Mouse (Mus musculus): Measurements from ENCODE around the gene Gm37240. TPM values are rescaled to one million over a fixed set of nuclear protein-coding genes. Genes with fewer than 3 reads are reported as not detected.

The Gm37240 gene
- total RNA-seq, 1 experiment: 1.2 TPM

DNA sequence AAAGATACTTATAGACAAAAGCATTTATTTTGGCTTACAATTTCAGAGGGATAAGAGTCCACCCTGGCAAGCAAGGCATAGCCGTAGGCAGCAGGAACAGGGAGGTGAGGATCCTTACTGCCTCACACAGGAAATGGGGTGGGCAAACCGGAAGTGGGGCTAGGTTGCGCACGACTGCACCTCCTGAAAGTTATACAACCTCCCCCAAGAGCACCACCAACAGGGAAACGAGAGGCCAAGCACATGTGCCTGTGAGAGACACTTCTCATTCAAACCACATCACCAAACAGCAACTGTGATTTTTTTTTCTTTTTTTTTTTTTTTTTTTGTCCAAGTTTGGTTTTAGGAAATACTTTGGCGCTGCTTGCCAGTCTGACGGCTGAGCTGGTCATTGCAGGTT, 19.8 kb upstream of the Gm37240 start:
- Histone ChIP-seq H3K4me1 (ENCODE audit: control insufficient read depth in 2 of 2, insufficient read depth in 2 of 2, low read length in 2 of 2, poor library complexity in 1 of 2) (no peaks in the 10 kb centered on the region), H3K9ac (ENCODE audit: insufficient read depth, low read depth, low read length, poor library complexity, severe bottlenecking) (no peak overlapping the region), H3K4me3 (ENCODE audit: insufficient read depth in 1 of 2, low read depth in 1 of 2, low read length in 2 of 2, poor library complexity in 1 of 2, severe bottlenecking in 1 of 2) (no peak overlapping the region), H3K9me3 (ENCODE audit: control insufficient read depth, insufficient read depth, low read depth, low read length) (no peaks in the 10 kb centered on the region), H3K36me3 (ENCODE audit: control insufficient read depth, insufficient read depth, low read length, poor library complexity, severe bottlenecking) (no peaks in the 10 kb centered on the region), H3K27ac (ENCODE audit: insufficient read depth, low read depth, low read length, poor library complexity, severe bottlenecking) (no peak overlapping the region)
- DNase-seq (ENCODE audit: low read depth, low spot score): no peak
- TF ChIP-seq MAFK (IDR thresholded peaks at IDR 0.05; ENCODE audit: insufficient read depth, low read depth, low read length) (no peak), ZC3H11A (IDR thresholded peaks at IDR 0.05; ENCODE audit: borderline replicate concordance, low read depth, low read length) (no peak), ZNF384 (IDR thresholded peaks at IDR 0.05; ENCODE audit: low read depth, low read length) (peak; percentile 37; the same call in 1 of the 2 replicates), HCFC1 (IDR thresholded peaks at IDR 0.05; ENCODE audit: borderline replicate concordance, insufficient read depth, low read length) (no peak), CHD2 (IDR thresholded peaks at IDR 0.05; ENCODE audit: low read depth, low read length) (no peak)
- in situ Hi-C loops (cut with MboI; ENCODE audit: low sequenced_read_pairs in 2 of 2, unreplicated experiment in 2 of 2): no loop called here

DNA sequence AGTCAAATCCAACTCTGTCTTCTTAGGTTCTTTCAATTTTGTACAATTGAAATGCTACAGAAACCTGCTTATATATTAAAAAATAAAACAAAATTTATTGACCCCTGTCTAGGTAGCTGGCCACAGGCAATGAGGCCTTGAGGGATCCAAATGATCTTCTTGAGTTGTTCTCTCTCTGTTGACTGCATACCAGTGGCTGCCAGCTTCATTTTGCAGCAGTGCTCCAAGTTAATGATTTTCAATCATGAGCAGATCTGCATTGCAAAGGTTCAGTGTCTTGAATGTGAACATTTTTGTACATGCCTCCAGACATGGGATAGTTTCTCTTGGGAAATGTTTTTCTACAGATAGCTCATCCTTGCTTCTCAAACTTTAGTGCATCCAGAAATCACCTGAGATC, 17.1 kb upstream of the Gm37240 start:
- H3K27ac ChIP-seq (ENCODE audit: insufficient read depth, low read depth, low read length, poor library complexity, severe bottlenecking): no peak overlapping the region
- H3K9ac ChIP-seq (ENCODE audit: insufficient read depth, low read depth, low read length, poor library complexity, severe bottlenecking): no peak overlapping the region
- no peaks in the 10 kb centered on the region for H3K36me3 ChIP-seq (ENCODE audit: control insufficient read depth, insufficient read depth, low read length, poor library complexity, severe bottlenecking)
- no peak overlapping the region for H3K4me3 ChIP-seq (ENCODE audit: insufficient read depth in 1 of 2, low read depth in 1 of 2, low read length in 2 of 2, poor library complexity in 1 of 2, severe bottlenecking in 1 of 2)
- no peaks in the 10 kb centered on the region for H3K9me3 ChIP-seq (ENCODE audit: control insufficient read depth, insufficient read depth, low read depth, low read length)
- H3K4me1 ChIP-seq (ENCODE audit: control insufficient read depth in 2 of 2, insufficient read depth in 2 of 2, low read length in 2 of 2, poor library complexity in 1 of 2): no peaks in the 10 kb centered on the region
- in situ Hi-C loops (cut with MboI; ENCODE audit: low sequenced_read_pairs in 2 of 2, unreplicated experiment in 2 of 2): no loop called here
- TF ChIP-seq CHD2 (IDR thresholded peaks at IDR 0.05; ENCODE audit: low read depth, low read length): no peak
- no peak for TF ChIP-seq ZNF384 (IDR thresholded peaks at IDR 0.05; ENCODE audit: low read depth, low read length)
- TF ChIP-seq MAFK (IDR thresholded peaks at IDR 0.05; ENCODE audit: insufficient read depth, low read depth, low read length): no peak
- TF ChIP-seq HCFC1 (IDR thresholded peaks at IDR 0.05; ENCODE audit: borderline replicate concordance, insufficient read depth, low read length): no peak
- TF ChIP-seq ZC3H11A (IDR thresholded peaks at IDR 0.05; ENCODE audit: borderline replicate concordance, low read depth, low read length): no peak
- no peak for DNase-seq (ENCODE audit: low read depth, low spot score)

DNA sequence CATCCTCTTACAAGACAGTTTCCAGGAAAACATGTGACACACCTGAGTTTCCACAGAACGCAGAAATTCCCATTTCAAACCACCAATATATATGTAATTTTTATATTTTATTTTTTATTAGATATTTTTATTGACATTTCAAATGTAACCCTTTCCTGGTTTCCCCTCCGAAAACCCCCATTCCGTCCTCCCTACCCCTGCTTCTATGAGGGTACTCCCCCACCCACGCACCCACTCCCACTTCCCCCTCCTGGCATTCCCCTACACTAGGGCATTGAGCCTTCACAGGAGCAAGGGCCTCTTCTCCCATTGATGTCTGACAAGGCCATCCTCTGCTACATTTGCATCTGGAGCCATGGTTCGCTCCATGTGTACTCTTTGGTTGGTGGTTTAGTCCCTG, 7.7 kb upstream of the Gm37240 start:
- H3K27ac ChIP-seq (ENCODE audit: insufficient read depth, low read depth, low read length, poor library complexity, severe bottlenecking): no peak overlapping the region
- DNase-seq (ENCODE audit: low read depth, low spot score): no peak
- in situ Hi-C loops (cut with MboI; ENCODE audit: low sequenced_read_pairs in 2 of 2, unreplicated experiment in 2 of 2): no loop called here
- no peaks in the 10 kb centered on the region for H3K36me3 ChIP-seq (ENCODE audit: control insufficient read depth, insufficient read depth, low read length, poor library complexity, severe bottlenecking)
- no peak overlapping the region; the same call in 1 of the 2 replicates for H3K9ac ChIP-seq (ENCODE audit: insufficient read depth, low read depth, low read length, poor library complexity, severe bottlenecking)
- no peaks in the 10 kb centered on the region for H3K4me1 ChIP-seq (ENCODE audit: control insufficient read depth in 2 of 2, insufficient read depth in 2 of 2, low read length in 2 of 2, poor library complexity in 1 of 2)
- H3K4me3 ChIP-seq (ENCODE audit: insufficient read depth in 1 of 2, low read depth in 1 of 2, low read length in 2 of 2, poor library complexity in 1 of 2, severe bottlenecking in 1 of 2): no peak overlapping the region
- no peak for TF ChIP-seq MAFK (IDR thresholded peaks at IDR 0.05; ENCODE audit: insufficient read depth, low read depth, low read length)
- no peak for TF ChIP-seq HCFC1 (IDR thresholded peaks at IDR 0.05; ENCODE audit: borderline replicate concordance, insufficient read depth, low read length)
- no peak for TF ChIP-seq ZNF384 (IDR thresholded peaks at IDR 0.05; ENCODE audit: low read depth, low read length)
- TF ChIP-seq CHD2 (IDR thresholded peaks at IDR 0.05; ENCODE audit: low read depth, low read length): no peak
- TF ChIP-seq ZC3H11A (IDR thresholded peaks at IDR 0.05; ENCODE audit: borderline replicate concordance, low read depth, low read length): no peak
- no peaks in the 10 kb centered on the region for H3K9me3 ChIP-seq (ENCODE audit: control insufficient read depth, insufficient read depth, low read depth, low read length)

DNA sequence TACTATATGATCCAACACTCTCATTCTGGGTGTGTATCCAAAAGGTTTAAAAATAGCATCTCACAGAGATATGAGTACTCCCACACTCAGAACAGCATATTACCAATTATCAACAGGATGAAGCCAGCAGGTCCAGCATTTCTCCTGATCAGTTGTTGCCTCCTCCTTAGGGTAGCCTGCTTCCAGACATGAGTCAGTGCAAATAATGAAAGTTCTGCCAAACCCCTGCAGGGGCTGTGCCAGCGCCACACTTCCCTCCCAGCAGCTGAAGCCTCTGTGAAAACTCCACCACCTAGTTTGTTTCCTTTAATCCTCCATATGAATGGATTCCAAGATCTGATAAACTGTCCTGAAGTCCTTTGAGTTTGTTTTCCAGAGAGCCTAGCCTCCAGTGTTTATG, 4.3 kb upstream of the Gm37240 start:
- Histone ChIP-seq H3K9ac (ENCODE audit: insufficient read depth, low read depth, low read length, poor library complexity, severe bottlenecking) (no peak overlapping the region), H3K4me3 (ENCODE audit: insufficient read depth in 1 of 2, low read depth in 1 of 2, low read length in 2 of 2, poor library complexity in 1 of 2, severe bottlenecking in 1 of 2) (no peak overlapping the region), H3K4me1 (ENCODE audit: control insufficient read depth in 2 of 2, insufficient read depth in 2 of 2, low read length in 2 of 2, poor library complexity in 1 of 2) (peaks cover 0 to 8% of the 10 kb centered on the region in 2 experiments; a peak in 1 of 4 replicates), H3K27ac (ENCODE audit: insufficient read depth, low read depth, low read length, poor library complexity, severe bottlenecking) (no peak overlapping the region), H3K36me3 (ENCODE audit: control insufficient read depth, insufficient read depth, low read length, poor library complexity, severe bottlenecking) (no peaks in the 10 kb centered on the region), H3K9me3 (ENCODE audit: control insufficient read depth, insufficient read depth, low read depth, low read length) (no peaks in the 10 kb centered on the region)
- in situ Hi-C loops (cut with MboI; ENCODE audit: low sequenced_read_pairs in 2 of 2, unreplicated experiment in 2 of 2): no loop called here
- DNase-seq (ENCODE audit: low read depth, low spot score): no peak
- TF ChIP-seq HCFC1 (IDR thresholded peaks at IDR 0.05; ENCODE audit: borderline replicate concordance, insufficient read depth, low read length) (no peak), ZNF384 (IDR thresholded peaks at IDR 0.05; ENCODE audit: low read depth, low read length) (no peak), ZC3H11A (IDR thresholded peaks at IDR 0.05; ENCODE audit: borderline replicate concordance, low read depth, low read length) (no peak), MAFK (IDR thresholded peaks at IDR 0.05; ENCODE audit: insufficient read depth, low read depth, low read length) (no peak), CHD2 (IDR thresholded peaks at IDR 0.05; ENCODE audit: low read depth, low read length) (no peak)

DNA sequence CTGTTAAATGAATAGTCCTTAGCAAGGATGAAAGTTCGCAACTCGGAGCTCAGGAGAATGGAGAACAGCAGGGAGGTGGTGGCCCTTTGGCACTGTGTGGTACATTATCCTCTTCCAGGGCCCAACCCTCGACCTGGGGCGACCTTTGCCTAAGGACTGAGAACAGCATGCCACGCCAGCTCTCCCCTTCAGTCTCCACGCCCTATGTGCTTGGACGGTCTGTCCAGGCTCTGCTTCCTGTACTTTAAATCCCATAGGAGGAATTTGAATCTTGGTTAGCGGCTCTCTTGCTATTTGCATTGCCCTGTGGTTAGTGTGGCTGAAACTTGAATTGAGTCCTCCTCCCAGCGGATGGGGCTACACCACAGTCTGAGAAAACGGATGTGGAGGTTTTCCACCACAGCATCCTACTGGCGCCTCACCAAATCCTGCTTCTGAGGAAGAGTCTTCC, 928 bp upstream of the Gm37240 start:
- Histone ChIP-seq H3K4me3 (ENCODE audit: insufficient read depth in 1 of 2, low read depth in 1 of 2, low read length in 2 of 2, poor library complexity in 1 of 2, severe bottlenecking in 1 of 2) (peak overlapping the region; percentile 57 to 81; a peak in 3 of 4 replicates), H3K4me1 (ENCODE audit: control insufficient read depth in 2 of 2, insufficient read depth in 2 of 2, low read length in 2 of 2, poor library complexity in 1 of 2) (peaks cover 0 to 8% of the 10 kb centered on the region in 2 experiments; a peak in 1 of 4 replicates), H3K36me3 (ENCODE audit: control insufficient read depth, insufficient read depth, low read length, poor library complexity, severe bottlenecking) (no peaks in the 10 kb centered on the region), H3K9ac (ENCODE audit: insufficient read depth, low read depth, low read length, poor library complexity, severe bottlenecking) (no peak overlapping the region), H3K27ac (ENCODE audit: insufficient read depth, low read depth, low read length, poor library complexity, severe bottlenecking) (no peak overlapping the region), H3K9me3 (ENCODE audit: control insufficient read depth, insufficient read depth, low read depth, low read length) (no peaks in the 10 kb centered on the region)
- no peak for DNase-seq (ENCODE audit: low read depth, low spot score)
- in situ Hi-C loops (cut with MboI; ENCODE audit: low sequenced_read_pairs in 2 of 2, unreplicated experiment in 2 of 2): no loop called here
- TF ChIP-seq HCFC1 (IDR thresholded peaks at IDR 0.05; ENCODE audit: borderline replicate concordance, insufficient read depth, low read length) (no peak), CHD2 (IDR thresholded peaks at IDR 0.05; ENCODE audit: low read depth, low read length) (no peak), MAFK (IDR thresholded peaks at IDR 0.05; ENCODE audit: insufficient read depth, low read depth, low read length) (no peak)

Data from ES-E14 (cell line).